Mouse (Mus musculus) natural killer cell, adult 2 months (primary cell): ENCODE data around the gene Mapk8ip2.
A peak's percentile ranks its signal among the peaks of the same experiment; 100 is the strongest.

Experiments
- DNase-seq, 2 experiments: peaks; one replicate each; pipeline ENCODE4 v3.0.0; 2022; ENCODE audit warnings: low spot score in 2 of 2

The Mapk8ip2 gene

GRCm38 (mm10) chr15:89452906-89453864 is 528 bp upstream of the Mapk8ip2 start:
- DNase-seq = peak in 1 of 2 experiments; percentile 49

- DNase-seq = no peak
Observed at GRCm38 (mm10) chr15:89454857-89455256, 1.1 kb downstream of the Mapk8ip2 start.

GRCm38 (mm10) chr15:89455642-89456041 is 1.9 kb downstream of the Mapk8ip2 start:
- DNase-seq = no peak

GRCm38 (mm10) chr15:89458942-89459341 is 5.2 kb downstream of the Mapk8ip2 start:
- DNase-seq = peak in 1 of 2 experiments; percentile 26

GRCm38 (mm10) chr15:89459821-89460220 is 6.1 kb downstream of the Mapk8ip2 start:
- DNase-seq = no peak

GRCm38 (mm10) chr15:89460298-89460697 is 6.6 kb downstream of the Mapk8ip2 start:
- no peak for DNase-seq

GRCm38 (mm10) chr15:89461321-89461720 is 7.6 kb downstream of the Mapk8ip2 start:
- DNase-seq = no peak

GRCm38 (mm10) chr15:89462176-89462575 is 8.5 kb downstream of the Mapk8ip2 start:
- no peak for DNase-seq

- DNase-seq = no peak
Observed at GRCm38 (mm10) chr15:89463334-89464235, 9.9 kb downstream of the Mapk8ip2 start.

- DNase-seq = no peak
Observed at GRCm38 (mm10) chr15:89465052-89465451, 11.3 kb downstream of the Mapk8ip2 start.

GRCm38 (mm10) chr15:89468577-89468976 is 14.9 kb downstream of the Mapk8ip2 start:
- no peak for DNase-seq

GRCm38 (mm10) chr15:89471476-89471875 is 17.8 kb downstream of the Mapk8ip2 start:
- no peak for DNase-seq

- no peak for DNase-seq
Observed at GRCm38 (mm10) chr15:89473370-89473769, 19.7 kb downstream of the Mapk8ip2 start.

- no peak for DNase-seq
Observed at GRCm38 (mm10) chr15:89473921-89474320, 20.2 kb downstream of the Mapk8ip2 start.

GRCm38 (mm10) chr15:89474596-89475292 is 21.0 kb downstream of the Mapk8ip2 start:
- DNase-seq = no peak

GRCm38 (mm10) chr15:89475293-89475600 is 21.5 kb downstream of the Mapk8ip2 start:
- no peak for DNase-seq

- peak; percentile 81 to 86 for DNase-seq
Observed at GRCm38 (mm10) chr15:89475611-89476474, 22.1 kb downstream of the Mapk8ip2 start.

- DNase-seq = no peak
Observed at GRCm38 (mm10) chr15:89476475-89476815, 22.7 kb downstream of the Mapk8ip2 start.

GRCm38 (mm10) chr15:89477091-89477491 is 23.4 kb downstream of the Mapk8ip2 start, which contains the start of gene Arsa:
Gene Arsa (minus strand): TSS chr15:89477425.
- DNase-seq = no peak

- no peak for DNase-seq
Observed at GRCm38 (mm10) chr15:89477806-89478205, 24.1 kb downstream of the Mapk8ip2 start.

GRCm38 (mm10) chr15:89478622-89479021 is 24.9 kb downstream of the Mapk8ip2 start:
- no peak for DNase-seq
